Mouse (Mus musculus) urinary bladder, adult 18-20 months (tissue): ENCODE data around the gene Slc6a18.

Source experiments
- DNase-seq, 2 experiments: peaks; one replicate each; pipeline ENCODE4 v3.0.0; 2022; ENCODE audit warnings: low spot score in 2 of 2, mixed read lengths in 2 of 2

Slc6a18 gene

GRCm38 (mm10) chr13:73685502-73685901, 7.7 kb upstream of the Slc6a18 start:
- no peak for DNase-seq

- no peak for DNase-seq
These were observed 6.6 kb upstream of the Slc6a18 start for GRCm38 (mm10) chr13:73684412-73684811.

GRCm38 (mm10) chr13:73683682-73684081, 5.9 kb upstream of the Slc6a18 start:
- no peak for DNase-seq

DNA sequence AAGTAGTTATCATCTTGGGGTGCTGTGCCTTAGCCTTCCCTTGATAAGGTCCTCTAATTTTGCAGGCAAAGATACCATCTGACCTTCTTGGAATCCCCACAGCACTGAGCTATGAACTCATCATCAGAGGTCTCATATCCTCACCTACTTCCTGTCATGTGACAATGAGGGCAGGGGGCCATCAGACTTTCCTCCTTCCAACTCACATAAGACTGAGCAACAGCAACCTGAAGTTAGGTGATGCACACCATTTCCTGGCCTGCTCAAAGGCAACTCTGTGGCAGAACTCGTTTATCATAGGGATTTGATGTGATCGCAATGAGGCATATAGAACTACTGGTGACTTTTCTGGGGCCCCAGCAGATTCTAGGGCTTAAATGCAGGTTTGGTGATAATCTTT, 4.4 kb upstream of the Slc6a18 start:
- no peak for DNase-seq

DNA sequence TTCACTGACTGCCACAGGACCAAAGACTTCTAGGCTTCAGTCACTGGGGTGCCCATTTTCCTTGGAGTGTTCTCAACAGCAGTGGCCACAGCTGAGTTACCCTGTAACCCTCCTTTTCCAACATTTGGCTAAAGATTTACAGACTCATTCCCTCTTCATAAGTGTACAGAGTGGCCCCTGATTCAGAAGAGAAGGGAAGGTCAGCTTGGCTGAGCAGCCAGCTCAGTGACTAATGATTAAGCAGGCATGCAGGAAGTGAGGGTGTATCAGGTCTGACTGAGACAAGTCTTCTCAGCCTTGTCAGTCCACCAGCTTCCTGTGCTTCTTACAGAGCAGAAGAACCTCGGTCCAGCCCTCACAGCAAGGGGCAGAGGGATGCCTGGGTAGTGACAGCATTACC, 2.6 kb upstream of the Slc6a18 start:
- DNase-seq: no peak

DNA sequence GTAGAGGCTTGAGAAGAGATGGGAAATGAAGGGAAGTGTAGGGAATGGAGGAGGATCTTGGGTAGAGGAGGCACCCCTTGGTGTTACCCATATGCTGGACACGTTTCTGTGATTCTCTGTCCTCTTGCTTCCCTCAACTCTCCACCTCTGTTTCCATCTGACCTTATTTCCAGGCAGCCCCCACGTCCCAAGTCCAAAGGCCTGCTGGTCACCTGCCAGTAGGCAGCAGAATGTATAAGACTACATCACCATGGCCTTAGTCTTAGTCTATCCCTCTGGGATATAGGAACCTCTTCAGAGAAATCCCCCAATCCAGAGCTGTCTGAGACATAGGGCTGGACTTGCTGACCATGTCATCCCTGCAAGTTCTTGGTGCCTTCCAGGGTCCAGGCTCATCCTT, 1.5 kb upstream of the Slc6a18 start:
- DNase-seq: no peak

DNA sequence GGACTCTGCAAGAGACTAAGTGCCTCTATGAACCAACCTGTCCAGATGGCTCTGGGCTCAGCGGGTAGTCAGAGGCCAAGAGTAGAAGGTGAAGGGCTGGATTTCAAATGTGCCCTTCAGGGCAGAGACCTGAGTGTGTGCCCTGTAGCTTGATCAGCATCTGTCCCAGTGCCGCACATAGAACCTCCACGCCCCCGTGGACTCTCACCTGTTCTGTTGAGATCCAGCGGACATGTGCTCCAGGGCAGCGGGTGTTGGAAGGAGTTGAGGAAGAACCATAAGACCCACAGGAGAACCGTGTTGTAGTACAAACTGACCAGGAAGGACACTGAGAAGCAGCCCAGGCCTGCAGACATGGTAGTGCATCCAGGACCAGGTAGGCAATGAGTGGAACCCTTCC, 2.7 kb downstream of the Slc6a18 start:
- DNase-seq: no peak

DNA sequence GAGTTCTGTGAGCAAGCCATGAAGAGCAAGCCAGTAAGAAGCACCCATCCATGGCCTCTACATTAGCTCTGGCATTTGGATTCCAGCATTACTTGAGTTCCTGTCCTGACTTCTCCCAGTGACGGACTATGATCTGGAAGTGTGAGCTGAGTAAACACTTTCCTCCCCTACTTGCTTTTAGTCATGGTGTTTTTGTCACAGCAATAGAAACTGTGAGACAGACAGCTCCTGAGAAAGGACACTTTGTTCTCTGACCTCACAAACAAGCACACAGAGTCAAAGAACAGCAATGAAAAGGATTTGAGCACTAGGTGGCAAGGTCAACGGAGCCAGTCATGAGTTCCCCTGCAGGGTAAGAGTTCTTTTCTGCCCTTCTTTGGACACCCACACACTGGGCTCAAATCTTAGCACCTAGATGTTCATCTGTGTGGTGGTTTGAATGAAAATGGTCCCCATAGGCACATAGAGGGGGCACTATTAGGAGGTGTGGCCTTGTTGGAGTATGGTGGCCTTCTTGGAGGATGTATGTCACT, 17.6 kb downstream of the Slc6a18 start:
- DNase-seq: no peak

DNA sequence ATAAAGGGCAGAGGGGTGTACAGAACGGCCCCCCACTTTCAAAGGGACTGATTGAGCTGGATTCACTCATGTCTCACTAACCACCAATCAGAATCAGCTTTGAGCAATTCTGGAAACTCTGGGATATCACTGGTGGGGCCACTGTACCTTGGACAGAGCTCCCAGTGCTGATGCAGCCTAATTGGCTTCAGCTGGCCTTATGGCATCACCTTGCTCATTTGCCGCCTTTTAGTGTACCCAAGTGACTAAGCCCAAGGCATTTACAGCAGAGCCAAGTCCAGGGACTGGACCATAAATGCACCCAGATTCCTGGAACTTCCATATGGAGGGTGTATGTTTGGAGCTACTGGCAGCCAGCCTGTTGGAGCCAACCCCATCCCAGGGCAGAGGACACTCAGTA, 18.9 kb downstream of the Slc6a18 start:
- DNase-seq: no peak

- no peak for DNase-seq
These were observed 22.8 kb downstream of the Slc6a18 start for GRCm38 (mm10) chr13:73654976-73655375.

- DNase-seq: no peak
These were observed 24.6 kb downstream of the Slc6a18 start for GRCm38 (mm10) chr13:73653266-73653665.

DNA sequence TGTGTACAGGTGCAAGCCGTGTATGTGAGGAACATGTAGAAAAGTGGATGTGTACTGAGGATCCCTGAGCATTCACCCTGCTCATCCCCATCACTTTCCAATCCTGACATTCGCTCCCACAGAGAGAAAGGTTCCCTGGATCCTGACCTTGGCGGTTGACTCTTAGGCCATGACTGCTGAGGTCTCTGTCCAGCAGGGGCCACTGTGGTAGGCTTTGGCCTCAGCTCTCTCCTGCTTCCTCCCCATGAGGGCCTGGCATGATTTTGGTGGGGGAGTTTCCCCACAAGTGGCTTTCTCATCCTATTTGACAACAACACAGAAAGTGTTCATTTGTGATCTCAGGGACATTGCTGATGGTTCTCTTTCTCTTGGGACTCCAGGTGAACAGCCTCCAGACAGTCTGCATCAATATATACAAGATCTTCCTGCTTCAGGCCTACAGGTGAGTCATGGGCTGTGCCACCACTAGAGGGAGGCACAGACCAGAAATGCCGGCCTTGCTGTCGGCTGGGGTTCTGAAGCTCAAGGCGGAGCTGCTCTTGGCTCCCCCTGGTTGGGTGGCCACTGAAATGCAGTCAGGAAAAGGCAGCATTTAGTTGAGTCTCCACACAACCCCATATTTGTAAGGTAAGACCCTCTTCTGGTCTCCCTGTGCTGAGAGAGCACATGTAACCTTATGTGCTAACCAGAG, 31.3 kb downstream of the Slc6a18 start:
- DNase-seq: peak in 1 of 2 experiments; percentile 11

GRCm38 (mm10) chr13:73641296-73641695, 36.5 kb downstream of the Slc6a18 start:
- DNase-seq: no peak

DNA sequence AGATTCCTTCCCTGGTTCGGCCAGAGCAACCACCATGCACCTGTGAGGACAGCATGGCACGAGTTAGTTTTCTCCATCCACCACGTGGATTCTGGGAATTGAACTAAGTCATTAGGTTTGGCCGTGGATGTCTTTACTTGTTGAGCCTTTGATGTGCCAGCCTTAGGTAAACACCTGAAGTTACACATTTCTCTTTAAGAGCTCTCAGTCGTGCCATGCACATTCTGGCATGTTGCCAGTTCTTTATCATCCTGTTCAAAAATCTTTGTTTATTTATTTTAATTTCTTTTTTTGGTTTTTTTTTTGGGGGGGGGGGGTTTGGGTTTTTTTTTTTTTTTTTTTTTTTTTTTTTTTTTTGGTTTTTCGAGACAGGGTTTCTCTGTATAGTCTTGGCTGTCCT, 40.0 kb downstream of the Slc6a18 start:
- DNase-seq: no peak

GRCm38 (mm10) chr13:73631837-73632236, 46.0 kb downstream of the Slc6a18 start:
- no peak for DNase-seq

GRCm38 (mm10) chr13:73628586-73629113, 49.2 kb downstream of the Slc6a18 start:
- no peak for DNase-seq

- peak in 1 of 2 experiments; percentile 35 for DNase-seq
These were observed 50.9 kb downstream of the Slc6a18 start, which contains the start of gene Tert for GRCm38 (mm10) chr13:73626745-73627549. Gene Tert (plus strand): TSS chr13:73626911.

DNA sequence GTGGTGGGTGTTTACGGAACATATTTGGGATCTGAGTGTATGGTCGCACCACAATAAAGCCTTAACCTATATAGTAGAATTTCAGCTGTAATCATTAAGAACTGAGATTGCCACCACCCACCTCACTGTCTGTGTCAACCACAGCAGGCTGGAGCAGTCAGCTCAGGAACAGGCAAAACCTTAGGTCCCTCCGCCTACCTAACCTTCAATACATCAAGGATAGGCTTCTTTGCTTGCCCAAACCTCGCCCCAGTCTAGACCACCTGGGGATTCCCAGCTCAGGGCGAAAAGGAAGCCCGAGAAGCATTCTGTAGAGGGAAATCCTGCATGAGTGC, 51.4 kb downstream of the Slc6a18 start:
- no peak for DNase-seq

DNA sequence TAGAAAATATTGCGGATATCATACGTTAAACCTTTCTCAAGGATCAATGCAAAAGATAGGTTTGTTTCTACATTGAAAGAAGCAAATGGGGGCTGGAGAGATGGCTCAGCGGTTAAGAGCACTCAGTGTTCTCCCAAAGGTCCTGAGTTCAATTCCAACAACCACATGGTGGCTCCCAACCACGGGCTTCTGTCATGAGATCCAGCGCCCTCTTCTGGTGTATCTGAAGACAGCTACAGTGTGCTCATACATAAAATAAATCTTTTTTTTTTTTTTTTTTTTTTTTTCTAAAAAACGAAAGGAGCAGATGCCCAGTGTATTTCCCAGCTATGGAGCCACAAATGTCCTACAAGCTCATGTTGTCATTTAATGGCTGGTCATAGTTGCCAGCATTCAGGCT, 57.2 kb downstream of the Slc6a18 start:
- DNase-seq: no peak

- DNase-seq: no peak
These were observed 59.4 kb downstream of the Slc6a18 start for GRCm38 (mm10) chr13:73618406-73618805.
